Mouse (Mus musculus): ENCODE data around the gene Gm4064.
"Not testable (repeated sequence)": the region's sequence is repeated elsewhere in the genome, so short reads cannot be mapped to it uniquely, and the experiment has no call there.

The Gm4064 gene

DNA sequence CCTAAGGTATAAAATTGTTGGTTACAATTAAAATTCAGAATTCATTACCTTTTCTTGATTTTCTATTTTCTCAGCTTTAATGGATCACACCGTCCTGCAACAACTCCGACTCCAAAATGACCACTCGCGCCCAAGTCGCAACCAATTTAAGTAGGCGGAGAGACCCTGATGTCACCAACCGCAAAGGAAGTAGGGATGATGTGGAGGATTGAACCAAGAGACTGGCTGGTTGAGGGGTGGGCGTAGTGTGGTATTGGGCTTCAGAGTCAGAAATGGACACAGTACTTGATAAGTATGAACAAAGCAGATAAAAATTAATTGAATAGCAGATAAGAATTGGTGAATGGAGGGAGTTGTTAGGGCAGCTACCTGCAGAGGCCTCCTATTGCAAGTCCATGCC is at the start of gene Gm4064:
Gene Gm4064 (minus strand): TSS at position 101 of the 400 bp plus-strand sequence.
- not testable (repeated sequence) for DNase-seq (ENCODE audit: low read depth)

DNA sequence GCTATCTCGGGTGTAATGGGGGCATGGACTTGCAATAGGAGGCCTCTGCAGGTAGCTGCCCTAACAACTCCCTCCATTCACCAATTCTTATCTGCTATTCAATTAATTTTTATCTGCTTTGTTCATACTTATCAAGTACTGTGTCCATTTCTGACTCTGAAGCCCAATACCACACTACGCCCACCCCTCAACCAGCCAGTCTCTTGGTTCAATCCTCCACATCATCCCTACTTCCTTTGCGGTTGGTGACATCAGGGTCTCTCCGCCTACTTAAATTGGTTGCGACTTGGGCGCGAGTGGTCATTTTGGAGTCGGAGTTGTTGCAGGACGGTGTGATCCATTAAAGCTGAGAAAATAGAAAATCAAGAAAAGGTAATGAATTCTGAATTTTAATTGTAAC is 34.4 kb upstream of the Gm4064 start, which contains the start of the genes Rbmy and Gm10256:
Gene Rbmy (plus strand): TSS at position 301 of the 400 bp plus-strand sequence.
Gene Gm10256 (plus strand): TSS at position 320 of the 400 bp plus-strand sequence.
- DNase-seq (ENCODE audit: low read depth): not testable (repeated sequence)

Data from 416B (cell line).